Mouse (Mus musculus) ES-CJ7 (cell line): ENCODE measurements around the gene Nemf.
"Not testable (repeated sequence)": the region's sequence is repeated elsewhere in the genome, so short reads cannot be mapped to it uniquely, and the experiment has no call there.

Source experiments
- DNase-seq: peaks from one replicate; pipeline ENCODE4 v3.0.0; 2011; ENCODE audit warnings: low read depth, low spot score

Nemf gene

DNA sequence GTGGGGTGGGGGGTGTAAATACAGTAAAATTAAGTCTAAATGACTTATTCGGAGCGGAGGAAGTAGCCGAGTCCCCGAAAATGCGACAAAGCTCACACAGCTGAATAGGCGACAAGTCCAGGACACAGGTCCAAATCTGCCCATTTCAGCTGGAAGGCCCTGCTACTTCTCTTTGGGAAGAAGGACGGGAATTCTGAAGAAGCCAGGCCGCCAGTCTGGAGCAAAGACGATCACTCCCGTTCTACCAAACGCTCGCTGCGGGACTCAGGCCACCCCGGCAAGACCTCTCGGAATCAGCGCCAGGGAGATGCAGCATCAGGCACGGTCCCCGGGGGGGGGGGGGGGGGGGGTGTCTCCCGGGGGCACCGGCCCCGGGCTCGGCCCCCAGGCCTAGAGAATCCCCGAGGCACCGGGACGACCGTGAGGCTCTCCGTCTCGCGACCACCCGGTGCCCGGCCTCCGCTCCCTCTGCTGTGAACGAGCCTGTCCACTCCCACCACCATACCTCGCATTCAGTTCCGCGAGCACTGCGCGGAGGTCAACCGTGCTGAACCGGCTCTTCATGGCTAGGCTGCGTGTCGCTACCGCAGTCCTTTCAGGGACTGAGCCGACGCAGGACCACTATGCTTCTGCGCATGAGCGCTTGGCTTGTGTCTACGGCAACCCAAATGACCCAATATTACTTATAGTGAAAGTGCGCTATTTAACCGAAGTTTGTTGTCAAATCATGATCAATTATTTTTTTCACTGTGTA lies at the start of gene Nemf:
Gene Nemf, minus strand, starts transcription at position 620 of the 754 bp plus-strand sequence.
- peak; percentile 92 for DNase-seq

DNA sequence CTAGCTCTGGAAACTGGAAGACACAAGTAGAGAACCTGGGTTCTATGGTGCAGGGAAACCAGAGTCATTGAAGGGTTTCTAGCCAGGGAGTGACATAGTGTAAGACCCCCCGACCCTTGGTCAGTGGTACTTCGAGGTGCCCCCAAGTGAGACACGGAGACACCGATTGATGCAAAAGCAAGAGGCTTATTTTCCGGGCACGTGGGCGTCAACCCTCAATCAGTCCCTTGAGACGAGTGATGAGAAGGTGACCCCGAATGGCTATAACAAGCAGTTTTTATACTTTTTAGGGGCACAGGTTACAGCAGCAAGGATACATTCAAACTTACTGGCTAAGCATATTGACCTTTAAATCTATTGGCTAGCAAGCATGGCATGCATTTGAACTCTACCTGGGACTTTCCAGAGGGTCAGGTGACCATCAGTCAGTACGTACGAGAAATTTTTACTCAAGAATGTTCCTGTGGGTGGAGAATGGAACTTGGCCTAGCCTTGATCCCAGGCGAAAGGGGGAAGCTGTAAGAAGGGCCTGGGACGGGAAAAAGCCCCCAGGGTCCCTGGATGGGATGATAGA lies 45.7 kb upstream of the Nemf start:
- no peak for DNase-seq

DNA sequence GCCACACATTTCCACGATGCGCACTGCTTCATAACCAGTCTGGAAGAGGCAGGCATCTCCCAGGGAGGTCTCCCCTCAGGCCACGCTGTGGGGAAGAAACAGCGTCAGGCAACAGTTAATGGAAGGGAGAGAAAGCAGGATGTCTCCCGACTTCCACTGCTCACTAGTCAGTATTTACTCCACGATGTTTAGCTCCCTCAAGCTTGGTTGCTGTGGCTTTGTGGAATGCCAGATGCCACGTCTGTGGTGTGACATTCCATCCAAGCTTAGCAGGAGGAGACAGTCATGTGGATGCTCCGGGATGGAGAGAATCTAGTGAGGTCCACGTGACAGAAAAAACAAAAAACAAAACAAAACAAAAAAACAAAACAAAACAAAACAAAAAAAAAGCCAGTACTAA lies 45.1 kb upstream of the Nemf start:
- no peak for DNase-seq

DNA sequence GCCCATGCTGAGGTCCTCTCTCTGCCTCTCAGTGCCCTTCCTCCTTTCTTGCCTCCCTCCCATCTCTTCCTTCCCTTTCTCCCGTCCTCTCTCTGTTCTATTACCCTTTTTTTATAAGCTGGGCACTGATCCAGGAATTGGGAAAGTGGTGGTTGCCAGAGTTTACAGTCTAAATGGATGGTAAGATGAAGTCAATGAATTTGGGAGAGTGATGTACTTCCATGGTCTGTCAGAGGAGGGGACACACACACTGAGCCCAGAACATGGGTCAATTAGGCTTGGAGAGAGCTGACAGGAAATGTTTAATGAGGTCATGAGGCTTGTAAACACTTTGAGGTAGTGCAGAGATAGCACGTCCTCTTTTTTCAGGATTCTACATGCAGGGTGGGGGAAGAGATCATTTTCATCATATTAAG lies 43.9 kb upstream of the Nemf start:
- DNase-seq: no peak

DNA sequence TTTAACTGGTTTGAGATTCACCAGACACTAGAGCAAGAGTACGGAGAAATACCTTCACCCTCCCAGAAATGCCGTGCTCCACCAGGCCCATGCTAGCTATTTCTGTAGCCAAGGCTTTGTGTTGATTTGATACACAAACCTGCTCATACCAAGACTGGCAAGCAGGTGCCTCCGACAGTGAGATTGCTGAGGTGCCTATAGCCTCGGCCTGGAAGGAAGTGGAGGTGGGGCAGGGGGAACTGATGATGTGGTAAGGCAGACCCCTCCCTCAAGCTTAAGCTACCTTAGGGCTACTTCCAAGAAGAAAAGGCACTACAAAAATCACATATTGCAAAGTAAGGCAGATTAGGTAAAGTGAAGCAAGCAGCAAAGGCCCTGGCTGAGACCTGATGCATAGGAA lies 43.4 kb upstream of the Nemf start:
- no peak for DNase-seq

DNA sequence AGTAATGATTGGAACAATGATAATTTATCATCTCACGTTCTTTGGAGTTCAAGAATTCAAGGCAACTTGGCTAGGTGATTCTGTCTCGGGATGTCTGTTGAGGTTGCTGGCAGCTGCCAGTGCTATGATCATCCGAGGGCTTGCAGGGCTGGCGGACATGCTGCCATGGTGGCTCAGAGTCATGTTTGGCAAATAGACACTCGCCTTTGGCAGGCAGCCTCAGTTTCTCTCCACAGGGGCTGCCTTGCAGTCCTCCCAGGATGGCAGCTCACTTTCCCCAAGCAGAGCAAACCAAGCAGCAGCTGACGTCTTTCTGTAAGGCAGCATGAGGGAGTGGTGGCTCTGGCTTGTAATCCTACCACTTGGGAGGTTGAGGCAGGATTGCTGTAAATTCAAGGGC lies 37.5 kb upstream of the Nemf start:
- no peak for DNase-seq

DNA sequence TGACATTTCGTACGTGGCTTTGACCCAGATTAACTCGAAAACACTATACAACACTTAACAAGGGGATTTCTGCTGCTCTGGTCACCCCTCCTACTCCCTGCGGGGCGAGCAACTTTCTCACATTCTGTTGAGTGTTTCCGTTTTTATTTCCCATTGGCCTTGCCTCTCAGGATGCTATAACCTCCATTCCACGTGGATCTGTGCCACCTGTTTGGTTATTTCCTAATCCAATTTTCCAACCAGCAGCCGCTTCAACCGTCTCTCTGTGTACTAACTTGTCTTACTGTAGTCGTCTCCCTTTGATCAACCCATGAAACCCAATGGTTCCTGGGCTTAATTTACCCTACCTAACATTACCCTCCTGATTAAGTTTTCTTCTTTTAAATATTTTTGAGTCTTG lies 36.1 kb upstream of the Nemf start:
- DNase-seq: no peak

DNA sequence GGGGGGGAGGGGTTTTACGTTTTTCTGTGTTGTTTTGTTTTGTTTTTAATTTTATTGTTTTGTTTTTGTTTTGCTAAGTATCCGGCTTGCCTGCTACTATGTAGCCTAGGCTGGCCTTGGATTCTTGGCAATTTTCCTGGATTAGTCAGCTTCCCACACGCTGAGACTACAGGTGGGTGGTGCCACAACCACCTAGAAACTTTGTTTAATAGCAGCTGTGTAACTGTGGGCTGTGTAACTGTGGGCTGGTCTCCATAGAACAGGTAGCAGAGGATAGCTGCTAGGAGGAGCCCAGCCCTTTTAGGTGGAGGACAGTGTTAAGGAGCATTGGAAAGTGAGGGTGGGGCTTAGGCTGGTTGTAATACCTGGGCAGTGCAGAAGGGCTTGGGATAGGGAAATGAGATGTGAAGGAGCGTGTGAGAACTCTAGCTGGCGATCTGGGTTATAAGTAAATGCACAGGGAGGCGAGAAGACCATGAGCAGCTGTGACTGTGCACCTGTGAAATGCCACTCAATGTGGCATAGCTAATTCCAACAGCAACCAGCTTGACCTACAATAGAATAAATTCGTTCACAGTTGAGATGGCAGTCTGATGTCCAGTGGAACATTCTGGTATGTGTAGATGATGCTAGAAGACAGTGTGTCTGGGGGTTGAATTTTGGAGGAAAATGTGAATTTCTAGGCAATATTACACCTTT lies 33.2 kb upstream of the Nemf start:
- DNase-seq: no peak

DNA sequence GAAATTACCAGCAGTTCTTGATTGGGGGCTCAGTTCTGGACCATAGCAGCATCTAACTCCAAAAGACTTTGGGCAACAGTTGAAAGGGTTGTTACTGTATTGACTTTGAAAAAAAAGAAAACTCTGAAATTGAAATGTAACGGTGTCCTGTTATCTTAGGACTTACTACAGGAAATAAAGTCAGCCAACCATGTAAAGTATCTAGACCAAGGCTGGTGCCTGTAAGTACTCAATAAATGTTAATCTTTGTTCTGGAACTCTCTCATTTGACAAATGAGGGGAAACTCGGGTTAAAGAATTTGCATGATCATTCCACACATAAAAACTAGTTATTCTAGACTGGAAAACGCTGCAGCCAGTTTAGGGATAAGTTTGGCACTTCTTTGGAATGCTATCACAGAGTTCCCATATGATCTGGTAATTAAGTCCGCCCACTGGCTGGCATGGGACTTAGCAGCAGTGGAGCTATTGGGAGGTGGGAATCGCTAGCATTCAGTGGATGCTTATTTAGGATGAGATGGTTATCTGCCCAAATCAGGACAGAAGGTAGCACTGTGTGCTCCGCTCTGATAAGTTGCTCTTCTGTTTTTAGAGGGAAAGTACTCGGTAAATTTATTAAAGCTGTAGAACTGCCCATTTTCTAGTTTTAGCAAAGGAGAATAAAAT lies 32.4 kb upstream of the Nemf start:
- no peak for DNase-seq

DNA sequence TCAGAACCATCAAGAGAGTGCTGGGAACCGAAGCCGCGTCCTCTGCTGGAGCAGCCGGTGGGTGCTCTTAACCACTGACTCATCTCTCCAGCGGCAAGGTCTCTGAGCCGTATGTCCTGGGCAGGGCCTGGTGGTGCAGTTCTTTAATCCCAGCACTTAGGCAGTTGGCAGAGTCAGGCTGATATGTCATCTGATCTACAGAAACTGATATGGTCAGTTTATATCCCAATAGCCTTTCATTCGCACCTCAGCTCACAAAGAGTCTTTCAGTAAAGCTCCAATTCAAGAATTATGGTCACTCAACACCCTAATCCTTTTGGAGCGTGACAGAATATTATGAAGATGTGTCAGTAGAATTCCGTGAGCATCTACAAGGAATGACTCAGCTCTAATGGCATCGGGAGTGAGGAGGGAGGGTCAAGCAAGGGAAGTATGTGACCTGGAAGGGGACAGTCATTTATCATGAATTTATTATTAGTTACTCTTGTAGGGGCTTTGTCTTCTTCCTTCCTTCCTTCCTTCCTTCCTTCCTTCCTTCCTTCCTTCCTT lies 31.4 kb upstream of the Nemf start:
- DNase-seq: no peak

DNA sequence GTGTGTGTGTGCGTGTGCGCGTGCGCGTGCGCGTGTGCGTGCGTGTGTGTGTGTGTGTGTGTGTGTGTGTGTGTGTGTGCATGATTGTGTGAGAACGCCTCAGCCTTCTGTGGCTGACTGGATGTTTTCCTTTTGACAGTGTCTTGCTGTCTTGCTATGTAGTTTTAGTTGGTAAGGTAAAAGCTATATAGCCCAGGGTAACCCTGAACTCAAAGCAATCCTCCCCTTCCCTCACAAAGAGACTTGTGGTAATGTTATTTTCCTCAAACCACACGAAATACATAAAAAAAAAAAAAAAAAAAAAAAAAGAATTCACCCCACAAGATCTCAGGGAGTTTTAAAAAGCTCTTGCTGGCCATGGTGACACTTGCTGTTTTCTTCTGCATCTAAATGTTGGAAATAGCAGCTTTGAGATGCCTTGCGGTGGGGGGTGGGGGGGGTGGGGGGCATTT lies 29.3 kb upstream of the Nemf start:
- DNase-seq: not testable (repeated sequence)

DNA sequence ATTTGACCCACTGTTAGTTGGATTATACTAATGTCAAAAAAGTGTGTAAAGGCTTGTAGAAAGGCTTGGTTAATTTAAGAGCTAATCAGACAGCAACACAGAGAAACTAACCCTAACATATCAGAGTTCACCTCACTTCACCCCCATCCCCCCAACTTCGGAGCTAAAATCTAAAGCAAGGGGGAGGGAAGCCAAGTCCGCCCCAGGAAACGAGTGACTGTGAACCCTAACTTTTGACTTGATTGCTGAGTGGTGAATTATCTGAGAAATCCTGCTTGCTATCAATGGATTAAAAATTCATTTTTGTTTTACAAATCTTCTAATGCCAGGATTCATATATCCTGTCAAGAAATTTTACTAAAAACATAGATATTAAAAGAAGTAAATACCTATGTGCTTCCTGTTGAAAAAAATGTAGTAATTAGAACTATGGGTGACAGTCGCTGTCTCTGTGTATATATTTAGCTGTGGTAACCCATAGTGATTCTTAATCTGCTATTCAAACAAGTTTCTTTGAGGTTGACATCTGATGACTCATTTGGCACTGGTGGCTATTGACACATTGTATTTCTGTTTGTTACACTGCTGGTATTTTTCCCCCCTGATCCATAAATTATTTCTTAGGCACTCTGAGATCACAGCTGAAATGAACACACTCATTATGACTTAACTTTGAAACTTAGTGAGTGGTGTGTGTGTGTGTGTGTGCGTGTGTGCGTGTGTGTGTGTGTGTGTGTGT lies 28.7 kb upstream of the Nemf start:
- DNase-seq: no peak

DNA sequence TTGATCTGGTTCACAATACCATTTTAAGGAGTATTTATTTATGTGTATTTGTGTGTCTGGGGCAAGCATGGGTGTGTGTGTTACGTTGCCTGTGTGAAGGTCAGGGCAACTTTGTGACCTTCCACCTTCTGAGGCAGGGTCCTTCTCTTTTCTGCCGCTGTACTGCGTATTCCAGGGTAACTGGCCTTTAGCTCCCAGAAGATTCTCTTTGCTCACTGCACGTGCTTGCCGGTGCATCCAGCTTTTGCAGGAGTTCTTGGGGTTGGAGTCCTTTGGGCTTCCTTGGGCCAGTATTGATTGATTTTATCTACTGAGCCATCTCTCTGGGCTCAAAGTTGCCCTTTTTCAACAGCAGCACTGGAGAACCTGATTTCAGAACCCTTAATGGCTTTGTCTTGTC lies 27.6 kb upstream of the Nemf start:
- DNase-seq: no peak

DNA sequence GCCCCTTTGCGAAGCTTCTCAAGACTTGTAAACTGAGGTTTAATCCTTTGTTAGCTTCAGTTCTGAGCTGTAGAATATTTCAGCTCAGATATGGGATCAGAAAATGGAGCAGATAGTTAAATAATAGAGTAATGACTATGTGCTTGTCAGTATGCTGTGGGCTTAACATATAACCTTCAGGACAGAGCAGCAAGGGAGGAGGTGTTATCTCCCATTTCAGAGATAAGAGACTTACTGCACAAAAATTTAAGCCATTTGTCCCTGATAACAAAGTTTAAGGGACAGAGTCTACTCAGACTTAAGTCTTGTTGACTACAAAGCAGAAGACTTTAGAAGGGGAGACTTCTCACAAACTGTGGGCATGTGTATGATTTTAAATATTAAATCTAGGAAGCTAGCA lies 25.9 kb upstream of the Nemf start:
- DNase-seq: no peak

DNA sequence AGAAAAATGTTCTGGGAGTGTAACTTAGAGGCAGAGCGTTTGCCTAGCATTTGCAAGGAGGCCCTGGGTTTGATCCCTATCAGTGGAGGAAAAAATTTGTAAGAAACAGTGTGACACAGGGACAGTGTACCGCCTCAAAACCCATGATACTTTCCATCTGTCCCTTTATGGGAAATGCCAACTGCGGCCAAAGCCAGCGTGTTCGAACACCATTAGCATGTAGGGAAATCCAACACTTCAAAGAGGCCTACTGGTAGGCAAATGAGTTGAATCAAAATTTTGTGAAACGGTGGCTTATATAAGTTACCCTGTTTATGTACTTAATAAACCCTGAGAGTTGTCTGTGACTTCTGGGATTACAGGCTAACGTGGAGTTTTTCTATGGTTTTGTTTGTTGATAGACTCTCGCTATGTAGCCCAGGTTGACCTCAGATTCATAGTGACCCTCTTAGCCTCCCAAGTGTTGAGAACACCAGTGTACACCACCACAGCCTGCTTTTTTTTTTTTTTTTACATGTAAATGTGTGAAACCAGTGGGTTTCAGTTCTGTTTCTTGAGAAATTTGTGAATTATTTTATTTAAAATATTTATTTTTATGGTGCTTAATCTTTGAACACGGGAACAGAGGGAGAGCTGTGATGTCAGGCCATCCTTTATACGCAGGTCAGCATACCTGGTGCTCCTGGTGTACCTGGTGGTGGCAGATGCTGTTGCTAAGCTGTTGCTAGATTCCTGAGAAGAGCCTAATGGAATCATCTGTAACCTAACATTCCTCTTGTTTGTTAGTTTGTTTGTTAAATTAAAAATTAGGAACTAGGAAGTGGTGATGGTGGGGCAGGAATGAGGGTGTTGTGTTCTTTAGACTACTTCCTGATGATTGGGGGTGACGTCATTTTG lies 21.8 kb upstream of the Nemf start:
- no peak for DNase-seq

DNA sequence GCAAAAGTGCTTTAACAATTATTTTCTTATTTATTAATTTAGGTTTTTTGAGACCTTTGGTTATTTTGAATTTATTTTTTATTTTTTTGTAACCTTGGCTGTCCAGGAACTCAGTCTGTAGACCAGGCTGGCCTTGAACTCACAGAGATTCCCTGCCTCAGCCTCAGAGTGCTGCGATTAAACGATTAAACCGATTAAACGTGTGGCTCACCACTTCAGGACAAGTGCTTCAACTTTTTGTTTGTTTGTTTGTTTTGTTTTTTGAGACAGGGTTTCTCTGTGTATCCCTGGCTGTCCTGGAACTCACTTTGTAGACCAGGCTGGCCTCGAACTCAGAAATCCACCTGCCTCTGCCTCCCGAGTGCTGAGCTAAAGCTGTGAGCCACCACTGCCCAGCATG lies 20.7 kb upstream of the Nemf start:
- DNase-seq: not testable (repeated sequence)

DNA sequence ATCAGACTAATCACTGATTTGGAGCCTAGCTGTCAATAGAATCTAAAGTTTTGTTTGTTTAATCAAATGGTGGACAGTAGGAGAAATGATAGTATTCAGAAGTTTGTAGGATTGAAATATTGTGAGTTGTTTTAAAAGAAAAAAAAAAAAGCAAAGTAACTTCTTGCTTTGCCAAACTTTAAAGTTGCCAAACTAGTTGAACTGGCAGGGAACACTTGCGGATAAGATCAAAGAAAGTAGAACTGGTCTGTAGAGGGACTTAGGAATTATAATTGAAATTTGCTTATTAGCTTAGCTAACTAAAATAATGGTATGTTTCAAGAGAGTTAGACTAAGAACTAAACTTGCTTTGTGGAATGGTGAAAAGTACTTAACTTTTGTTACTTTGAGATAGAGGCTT lies 20.2 kb upstream of the Nemf start:
- no peak for DNase-seq

DNA sequence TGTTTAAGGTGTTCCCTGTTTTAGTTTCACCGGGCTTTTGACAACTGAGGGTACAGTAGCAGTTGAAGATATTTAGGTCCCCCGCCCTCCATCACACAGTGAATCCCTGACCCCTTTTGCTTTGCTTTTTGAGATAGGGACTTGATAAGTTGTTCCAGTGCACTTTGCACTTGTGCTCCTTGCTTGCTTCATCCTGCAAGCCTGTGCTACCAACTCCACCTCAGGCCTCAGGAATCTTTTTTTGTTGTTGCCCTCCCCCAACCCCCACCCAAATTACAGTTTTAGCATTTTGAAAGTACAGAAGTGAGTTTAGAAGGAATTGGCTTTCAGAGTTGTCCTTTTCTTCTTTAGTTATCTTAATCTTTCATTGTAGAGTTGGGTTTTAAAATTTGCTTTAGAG lies 19.2 kb upstream of the Nemf start:
- DNase-seq: no peak

DNA sequence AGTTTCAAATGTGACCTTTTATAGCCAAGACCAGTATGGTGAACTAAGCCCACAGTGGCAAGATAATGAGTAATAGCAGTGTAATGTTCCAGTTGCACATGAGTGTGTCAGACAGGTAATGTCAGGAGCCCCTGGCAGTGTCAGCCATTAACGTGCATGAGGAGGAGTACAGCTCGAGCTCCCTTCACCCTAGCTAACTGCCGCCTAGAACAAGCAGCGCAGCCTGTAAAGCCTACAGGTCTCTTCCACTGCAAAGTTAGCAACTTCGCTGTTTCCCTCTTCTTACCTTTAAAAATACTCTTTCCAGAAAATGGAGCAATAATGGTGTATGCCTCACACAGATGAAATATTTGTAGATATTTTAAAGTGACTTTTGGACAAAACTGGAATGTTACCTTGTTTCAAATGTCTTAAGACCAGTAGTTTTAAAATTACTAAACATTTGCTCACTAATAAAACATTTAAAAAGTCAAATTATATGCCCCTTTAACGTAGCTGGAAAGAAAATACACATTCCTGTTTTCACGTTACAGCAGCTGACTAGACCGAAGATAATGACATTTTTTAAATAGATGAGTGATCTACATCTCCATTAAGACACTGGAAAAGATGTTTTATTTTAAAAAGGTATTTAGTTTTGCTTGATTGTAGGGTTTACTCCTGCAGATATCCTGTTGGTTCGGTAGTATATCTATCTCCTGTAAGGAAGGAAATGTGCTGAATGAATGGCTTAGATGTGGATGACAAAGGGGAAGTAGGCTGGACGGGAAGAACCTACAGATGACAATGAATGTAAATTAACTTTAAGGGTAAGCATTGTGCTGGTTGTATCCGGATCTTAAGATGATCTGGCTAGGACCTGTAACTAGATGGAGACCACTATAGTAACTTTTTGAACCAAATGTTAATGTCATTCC lies 17.1 kb upstream of the Nemf start:
- DNase-seq: peak; percentile 69
